Mouse (Mus musculus): ENCODE results near the gene Prcd.

Gene Prcd

GRCm38 (mm10) chr11:116690701-116691575 is 37.6 kb downstream of the Prcd start:
- no peak for DNase-seq (ENCODE audit: low spot score in 2 of 2)

GRCm38 (mm10) chr11:116693899-116694249 is 40.5 kb downstream of the Prcd start:
- no peak for DNase-seq (ENCODE audit: low spot score in 2 of 2)

GRCm38 (mm10) chr11:116694250-116695193 is 41.2 kb downstream of the Prcd start:
- no peak for DNase-seq (ENCODE audit: low spot score in 2 of 2)

DNA sequence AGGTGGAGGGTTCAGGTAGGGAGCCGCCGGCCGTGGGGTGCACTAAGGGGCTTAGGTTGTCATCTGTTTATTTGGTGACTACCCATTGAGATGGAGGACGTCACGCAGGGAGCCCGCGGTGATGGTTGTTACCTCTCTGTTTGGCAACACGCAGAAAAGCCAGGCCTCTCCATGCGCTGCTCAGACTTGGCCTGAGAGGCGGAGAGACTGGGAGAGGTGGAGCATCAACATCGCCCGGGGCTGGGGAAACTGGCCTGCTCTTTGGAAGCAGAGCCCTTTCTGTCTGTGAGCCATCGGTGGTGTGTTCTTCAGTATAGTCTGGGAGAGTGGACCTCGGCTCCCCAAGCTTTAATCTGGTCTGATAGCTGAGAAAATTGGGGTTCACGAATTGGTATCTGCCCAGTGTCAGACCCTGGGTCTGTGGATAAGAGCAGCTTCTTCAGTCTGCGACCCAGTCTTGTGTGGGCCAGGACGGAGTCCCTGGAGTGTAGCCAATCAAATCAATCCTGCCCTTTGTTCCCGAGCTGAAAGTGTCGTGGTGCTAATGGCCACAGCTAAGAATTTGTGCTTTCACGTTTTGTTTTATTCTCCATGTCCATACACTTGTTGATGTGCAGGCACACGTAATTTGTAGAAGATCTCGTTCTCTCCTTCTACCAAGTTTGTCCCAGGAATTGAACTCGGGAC is 42.0 kb downstream of the Prcd start:
- no peak for DNase-seq (ENCODE audit: low spot score in 2 of 2)

DNA sequence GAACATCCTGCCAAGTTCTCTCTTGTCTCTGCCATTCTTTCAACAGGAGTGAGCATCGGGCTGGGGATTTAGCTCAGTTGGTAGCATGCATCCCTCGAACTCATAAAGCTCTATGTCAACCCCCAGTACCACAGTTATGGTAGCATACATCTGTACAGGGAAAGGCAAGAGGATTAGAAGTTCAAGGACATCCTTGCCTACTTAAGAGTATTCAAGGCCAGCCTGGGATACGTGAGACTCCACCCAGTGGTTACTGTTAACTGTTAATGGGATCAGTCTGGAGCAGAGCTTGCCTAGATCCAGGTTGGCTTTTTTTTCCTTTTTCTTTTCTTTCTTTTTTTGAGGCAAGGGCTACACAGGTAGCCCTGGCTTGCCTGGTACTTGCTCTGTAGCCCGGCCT is 43.1 kb downstream of the Prcd start:
- no peak for DNase-seq (ENCODE audit: low spot score in 2 of 2)

GRCm38 (mm10) chr11:116697521-116697920 is 44.2 kb downstream of the Prcd start:
- DNase-seq (ENCODE audit: low spot score in 2 of 2), result no peak

GRCm38 (mm10) chr11:116701377-116701841 is 48.1 kb downstream of the Prcd start:
- no peak for DNase-seq (ENCODE audit: low spot score in 2 of 2)

GRCm38 (mm10) chr11:116704336-116705035 is 51.2 kb downstream of the Prcd start:
- DNase-seq (ENCODE audit: low spot score in 2 of 2), result no peak

DNA sequence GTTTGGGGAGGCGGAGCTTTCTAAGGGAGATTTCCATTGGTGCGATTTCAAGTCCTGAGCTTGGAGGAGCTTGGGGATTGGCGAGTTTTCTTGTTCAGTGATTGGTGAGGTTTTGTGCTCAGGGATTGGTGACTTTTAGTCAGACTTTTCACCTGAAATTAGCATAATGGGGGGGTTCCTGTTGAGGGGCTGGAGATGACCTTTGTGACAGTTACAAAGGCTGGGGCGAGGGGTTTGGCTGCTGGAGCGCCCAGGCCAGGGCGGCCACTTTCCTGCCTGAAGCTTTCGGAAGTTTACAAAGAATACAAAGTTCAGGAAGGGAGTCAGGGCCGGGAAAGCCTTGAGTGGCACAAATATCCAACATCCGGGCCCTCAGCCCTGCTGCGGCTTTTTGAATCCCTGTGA is 51.9 kb downstream of the Prcd start:
- no peak for DNase-seq (ENCODE audit: low spot score in 2 of 2)

- DNase-seq (ENCODE audit: low spot score in 2 of 2), result no peak
These were observed 53.0 kb downstream of the Prcd start for GRCm38 (mm10) chr11:116706363-116706762.

GRCm38 (mm10) chr11:116710171-116710570 is 56.8 kb downstream of the Prcd start:
- no peak for DNase-seq (ENCODE audit: low spot score in 2 of 2)

GRCm38 (mm10) chr11:116710793-116711192 is 57.5 kb downstream of the Prcd start:
- no peak for DNase-seq (ENCODE audit: low spot score in 2 of 2)

DNA sequence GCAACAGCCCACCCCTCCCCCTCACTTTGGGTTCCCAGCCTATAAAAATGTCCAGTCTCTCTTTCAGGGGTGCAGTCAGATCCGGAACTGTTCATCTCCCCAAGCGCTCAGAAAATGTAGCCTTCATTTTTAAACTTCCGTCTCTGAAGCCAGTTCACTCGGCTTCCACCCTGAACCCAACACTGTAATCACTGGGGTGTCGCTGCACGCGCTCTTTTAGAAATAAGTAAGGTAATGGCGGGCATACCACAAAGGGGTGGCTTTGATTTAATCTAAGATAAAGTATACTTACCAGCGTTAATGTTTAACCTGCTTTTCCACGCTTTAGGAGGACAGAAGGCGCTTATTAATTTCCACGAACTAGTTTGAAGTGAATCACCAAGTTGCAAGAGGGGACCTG is 60.7 kb downstream of the Prcd start:
- DNase-seq (ENCODE audit: low spot score in 2 of 2), result no peak
